Mouse (Mus musculus): ENCODE results near the gene Shox2. TPM values are rescaled to one million over a fixed set of nuclear protein-coding genes. Genes with fewer than 3 reads are reported as not detected.

Gene Shox2
- total and polyA plus RNA-seq, 3 experiments, result 1.1 to 1.7 (median 1.3) TPM

GRCm38 (mm10) chr3:66981101-66981661 is 390 bp downstream of the Shox2 start, which contains the start of gene Rsrc1:
TSS of gene Rsrc1 (plus strand) at chr3:66981390.
- in situ Hi-C loops (cut with MboI; ENCODE audit: low pct_ligation_motif_present, low pct_unique_long_range_greater_than_20kb, low sequenced_read_pairs) (loop anchor here (25.0 kb wide), 1 partner anchor 356 kb away; no protein-coding TSS in a partner anchor), dilution Hi-C loops (cut with MboI; ENCODE audit: extremely low pct_ligation_motif_present, extremely low pct_unique_long_range_greater_than_20kb, low sequenced_read_pairs) (no loop called here)
- H3K4me1 ChIP-seq (ENCODE audit: control insufficient read depth in 1 of 2, insufficient read depth in 2 of 2), result peaks cover 0 to 11% of the 10 kb centered on the region in 2 experiments; a peak in 2 of 4 replicates
- H3K9ac ChIP-seq (ENCODE audit: insufficient read depth, low read depth), result peak within 1 kb of the TSS; percentile 56
- no peaks in the 10 kb centered on the region for H3K36me3 ChIP-seq (replicated peaks in 1 of 2; ENCODE audit: control insufficient read depth in 1 of 2, insufficient read depth in 1 of 2, low read length in 1 of 2)
- H3K79me2 ChIP-seq (replicated peaks; ENCODE audit: control insufficient read depth, extremely low read depth, insufficient read depth, poor library complexity, severe bottlenecking), result peaks cover 4% of the 10 kb centered on the region
- peaks cover 12% of the 10 kb centered on the region for H3K9me3 ChIP-seq (replicated peaks; ENCODE audit: low read length)
- H3K27ac ChIP-seq (ENCODE audit: insufficient read depth, low read depth), result no peak within 1 kb of the TSS
- peak within 1 kb of the TSS; percentile 70 for H3K4me2 ChIP-seq (ENCODE audit: insufficient read depth, low read depth, poor library complexity, severe bottlenecking)
- TF ChIP-seq UBTF (IDR thresholded peaks at IDR 0.05; ENCODE audit: low read depth, low read length) (0 out of 2 replicates have a peak, but pooled peaks have one; percentile 50), RAD21 (IDR thresholded peaks at IDR 0.05; ENCODE audit: low read depth, low read length) (no peak), POLR2A (IDR thresholded peaks at IDR 0.05; ENCODE audit: low read depth, low read length) (peak; percentile 12; the same call in 1 of the 2 replicates)
- peaks cover 21% of the 10 kb centered on the region for H3K27me3 ChIP-seq (replicated peaks)
- H3K4me3 ChIP-seq (replicated peaks in 1 of 3; ENCODE audit: low read depth in 2 of 3, low read length in 2 of 3, poor library complexity in 1 of 3), result peak within 1 kb of the TSS; percentile 53 to 84 (median 79)
- DNase-seq (ENCODE audit: extremely low read depth), result no peak

GRCm38 (mm10) chr3:66980111-66980975 is 1.2 kb downstream of the Shox2 start:
- DNase-seq (ENCODE audit: extremely low read depth), result no peak
- dilution Hi-C loops (cut with MboI; ENCODE audit: extremely low pct_ligation_motif_present, extremely low pct_unique_long_range_greater_than_20kb, low sequenced_read_pairs), result no loop called here
- H3K4me3 ChIP-seq (replicated peaks in 1 of 3; ENCODE audit: low read depth in 2 of 3, low read length in 2 of 3, poor library complexity in 1 of 3), result peak overlapping the region in 2 of 3 experiments; percentile 53 to 79
- H3K9me3 ChIP-seq (replicated peaks; ENCODE audit: low read length), result peaks cover 12% of the 10 kb centered on the region
- H3K27ac ChIP-seq (ENCODE audit: insufficient read depth, low read depth), result no peak overlapping the region
- peaks cover 21% of the 10 kb centered on the region for H3K27me3 ChIP-seq (replicated peaks)
- H3K4me2 ChIP-seq (ENCODE audit: insufficient read depth, low read depth, poor library complexity, severe bottlenecking), result peak overlapping the region; percentile 70
- H3K79me2 ChIP-seq (replicated peaks; ENCODE audit: control insufficient read depth, extremely low read depth, insufficient read depth, poor library complexity, severe bottlenecking), result no peaks in the 10 kb centered on the region
- H3K4me1 ChIP-seq (ENCODE audit: control insufficient read depth in 1 of 2, insufficient read depth in 2 of 2), result peaks cover 0 to 11% of the 10 kb centered on the region in 2 experiments; a peak in 2 of 4 replicates
- in situ Hi-C loops (cut with MboI; ENCODE audit: low pct_ligation_motif_present, low pct_unique_long_range_greater_than_20kb, low sequenced_read_pairs), result loop anchor here (25.0 kb wide), 1 partner anchor 357 kb away; no protein-coding TSS in a partner anchor
- no peaks in the 10 kb centered on the region for H3K36me3 ChIP-seq (replicated peaks in 1 of 2; ENCODE audit: control insufficient read depth in 1 of 2, insufficient read depth in 1 of 2, low read length in 1 of 2)
- no peak overlapping the region for H3K9ac ChIP-seq (ENCODE audit: insufficient read depth, low read depth)
- no peak for TF ChIP-seq TBP (conservative IDR thresholded peaks at IDR 0.05; ENCODE audit: low read depth, low read length)

GRCm38 (mm10) chr3:66979491-66979890 is 2.1 kb downstream of the Shox2 start:
- dilution Hi-C loops (cut with MboI; ENCODE audit: extremely low pct_ligation_motif_present, extremely low pct_unique_long_range_greater_than_20kb, low sequenced_read_pairs) (no loop called here), in situ Hi-C loops (cut with MboI; ENCODE audit: low pct_ligation_motif_present, low pct_unique_long_range_greater_than_20kb, low sequenced_read_pairs) (loop anchor here (25.0 kb wide), 1 partner anchor 358 kb away; no protein-coding TSS in a partner anchor)
- H3K4me2 ChIP-seq (ENCODE audit: insufficient read depth, low read depth, poor library complexity, severe bottlenecking), result no peak overlapping the region
- no peaks in the 10 kb centered on the region for H3K79me2 ChIP-seq (replicated peaks; ENCODE audit: control insufficient read depth, extremely low read depth, insufficient read depth, poor library complexity, severe bottlenecking)
- no peak overlapping the region for H3K4me3 ChIP-seq (replicated peaks in 1 of 3; ENCODE audit: low read depth in 2 of 3, low read length in 2 of 3, poor library complexity in 1 of 3)
- no peak overlapping the region for H3K9ac ChIP-seq (ENCODE audit: insufficient read depth, low read depth)
- H3K4me1 ChIP-seq (ENCODE audit: control insufficient read depth in 1 of 2, insufficient read depth in 2 of 2), result peaks cover 0 to 11% of the 10 kb centered on the region in 2 experiments; a peak in 2 of 4 replicates
- H3K27ac ChIP-seq (ENCODE audit: insufficient read depth, low read depth), result no peak overlapping the region
- no peak for TF ChIP-seq TBP (conservative IDR thresholded peaks at IDR 0.05; ENCODE audit: low read depth, low read length)
- no peak for TF ChIP-seq KAT2A (IDR thresholded peaks at IDR 0.05; ENCODE audit: insufficient replicate concordance, low read length)
- TF ChIP-seq E2F4 (IDR thresholded peaks at IDR 0.05; ENCODE audit: insufficient replicate concordance, low read depth, low read length), result no peak
- TF ChIP-seq MYC (IDR thresholded peaks at IDR 0.05; ENCODE audit: low read depth, low read length), result no peak
- TF ChIP-seq TCF12 (IDR thresholded peaks at IDR 0.05; ENCODE audit: low read depth, low read length), result no peak
- TF ChIP-seq ZC3H11A (IDR thresholded peaks at IDR 0.05; ENCODE audit: low read depth, low read length), result no peak
- no peak for TF ChIP-seq NELFE (IDR thresholded peaks at IDR 0.05; ENCODE audit: low read depth, low read length)
- TF ChIP-seq NRF1 (IDR thresholded peaks at IDR 0.05; ENCODE audit: low read depth, low read length), result no peak
- no peak for TF ChIP-seq EP300 (IDR thresholded peaks at IDR 0.05; ENCODE audit: low read length)
- no peak for TF ChIP-seq UBTF (IDR thresholded peaks at IDR 0.05; ENCODE audit: low read depth, low read length)
- TF ChIP-seq USF1 (IDR thresholded peaks at IDR 0.05; ENCODE audit: low read depth, low read length), result no peak
- no peak for TF ChIP-seq HCFC1 (IDR thresholded peaks at IDR 0.05; ENCODE audit: low read depth, low read length)
- no peak for TF ChIP-seq USF2 (conservative IDR thresholded peaks at IDR 0.05; ENCODE audit: low read depth, low read length)
- TF ChIP-seq ETS1 (conservative IDR thresholded peaks at IDR 0.05; ENCODE audit: low read depth, low read length), result no peak
- no peaks in the 10 kb centered on the region for H3K36me3 ChIP-seq (replicated peaks in 1 of 2; ENCODE audit: control insufficient read depth in 1 of 2, insufficient read depth in 1 of 2, low read length in 1 of 2)
- DNase-seq (ENCODE audit: extremely low read depth), result no peak
- H3K27me3 ChIP-seq (replicated peaks), result peaks cover 21% of the 10 kb centered on the region
- H3K9me3 ChIP-seq (replicated peaks; ENCODE audit: low read length), result peaks cover 12% of the 10 kb centered on the region
